Mouse (Mus musculus): ENCODE results near the gene Itpa.

Itpa gene

DNA sequence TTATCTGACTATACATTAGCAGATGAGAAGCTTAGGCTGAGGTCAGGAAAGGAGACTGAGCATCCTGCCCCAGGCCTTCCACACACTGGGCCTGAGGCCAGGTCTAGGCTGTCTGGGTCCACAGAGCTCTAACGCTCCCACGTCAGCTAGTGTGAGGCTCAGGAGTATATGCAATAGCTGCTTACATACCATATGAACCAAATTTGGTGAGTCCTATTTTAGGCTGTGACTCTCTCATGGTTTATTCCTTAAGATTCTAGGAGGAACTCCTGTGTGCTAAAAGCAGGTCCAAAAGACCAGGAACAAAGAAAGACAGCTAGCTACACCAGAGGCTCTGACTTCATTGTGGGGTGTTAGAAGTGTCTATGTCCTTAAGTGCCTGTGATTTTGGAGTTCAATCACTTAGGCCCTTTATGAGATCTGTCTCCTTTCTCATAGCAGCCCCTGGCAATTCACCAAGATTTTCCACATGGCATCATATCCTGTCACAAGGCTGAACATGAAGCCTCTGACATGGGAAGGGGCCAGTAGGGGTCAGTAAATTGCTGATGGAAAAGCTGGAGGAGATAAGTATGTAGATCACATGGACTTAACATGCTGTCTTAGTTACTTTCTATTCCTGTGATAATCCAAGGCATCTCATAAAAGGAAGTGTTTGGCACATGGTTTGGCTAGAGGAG is 61.6 kb downstream of the Itpa start:
- DNase-seq (ENCODE audit: low spot score in 2 of 2) = no peak

DNA sequence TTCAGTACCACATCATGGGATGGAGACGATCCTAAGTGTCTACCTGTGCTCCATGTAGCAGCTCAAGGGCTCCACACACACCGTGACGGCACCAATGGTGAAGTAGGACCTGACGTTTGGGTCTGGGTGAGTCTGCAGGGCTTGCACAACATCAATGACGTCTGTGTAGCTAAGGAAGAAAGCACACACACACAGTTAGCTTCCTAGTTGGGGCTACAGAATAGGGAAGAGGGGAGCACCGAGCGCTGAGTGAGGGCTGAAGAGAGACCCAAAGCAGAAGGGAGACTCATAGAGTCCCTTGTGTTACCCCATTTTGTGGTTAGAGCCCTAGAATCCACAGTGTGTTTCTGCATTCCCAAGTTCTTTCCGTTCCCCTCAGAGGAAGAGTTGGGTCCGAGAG is 63.3 kb downstream of the Itpa start:
- no peak for DNase-seq (ENCODE audit: low spot score in 2 of 2)

All from right cerebral cortex, postnatal 10 days (tissue).